Mouse (Mus musculus): ENCODE data around the gene Ctnnal1.

- no peak for TF ChIP-seq POLR2AphosphoS2 (IDR thresholded peaks at IDR 0.05; ENCODE audit: low read length)
- TF ChIP-seq POLR2A (IDR thresholded peaks at IDR 0.05; ENCODE audit: control insufficient read depth in 1 of 2, insufficient read depth in 1 of 2, low read depth in 1 of 2, low read length in 2 of 2, poor library complexity in 1 of 2): no peak
- TF ChIP-seq NELFE (IDR thresholded peaks at IDR 0.05; ENCODE audit: low read depth, low read length): no peak
- no peak for TF ChIP-seq USF1 (IDR thresholded peaks at IDR 0.05; ENCODE audit: low read depth, low read length)
- no peak for TF ChIP-seq MAX (IDR thresholded peaks at IDR 0.05; ENCODE audit: low read length)
- no peak for TF ChIP-seq GATA1 (IDR thresholded peaks at IDR 0.05; ENCODE audit: low read depth, low read length)
- TF ChIP-seq HCFC1 (IDR thresholded peaks at IDR 0.05; ENCODE audit: low read depth, low read length): no peak
- TF ChIP-seq USF2 (IDR thresholded peaks at IDR 0.05; ENCODE audit: borderline replicate concordance in 1 of 2, insufficient read depth in 1 of 2, low read depth in 1 of 2, low read length in 2 of 2): no peak
These were observed 44.6 kb upstream of the Ctnnal1 start for GRCm38 (mm10) chr4:56909568-56909967.
